Mouse (Mus musculus) layer of hippocampus, postnatal 25 days (tissue): ENCODE measurements around the gene Trak1. TPM values are rescaled to one million over a fixed set of nuclear protein-coding genes. Genes with fewer than 3 reads are reported as not detected.

Experiments
- DNase-seq, 2 experiments: peaks; one replicate each; pipeline ENCODE4 v3.0.0; 2022; ENCODE audit warnings: mixed read lengths in 2 of 2, low spot score in 1 of 2; ENCODE audit errors: extremely low spot score in 1 of 2
- total RNA-seq, 2 experiments: library from RNA; stranded (reverse); gene quantifications; 2 replicates each; pipeline ENCODE4 v1.2.3; 2021

Gene Trak1
- total RNA-seq, 2 experiments from 2014 or later = 223 to 246 TPM

DNA sequence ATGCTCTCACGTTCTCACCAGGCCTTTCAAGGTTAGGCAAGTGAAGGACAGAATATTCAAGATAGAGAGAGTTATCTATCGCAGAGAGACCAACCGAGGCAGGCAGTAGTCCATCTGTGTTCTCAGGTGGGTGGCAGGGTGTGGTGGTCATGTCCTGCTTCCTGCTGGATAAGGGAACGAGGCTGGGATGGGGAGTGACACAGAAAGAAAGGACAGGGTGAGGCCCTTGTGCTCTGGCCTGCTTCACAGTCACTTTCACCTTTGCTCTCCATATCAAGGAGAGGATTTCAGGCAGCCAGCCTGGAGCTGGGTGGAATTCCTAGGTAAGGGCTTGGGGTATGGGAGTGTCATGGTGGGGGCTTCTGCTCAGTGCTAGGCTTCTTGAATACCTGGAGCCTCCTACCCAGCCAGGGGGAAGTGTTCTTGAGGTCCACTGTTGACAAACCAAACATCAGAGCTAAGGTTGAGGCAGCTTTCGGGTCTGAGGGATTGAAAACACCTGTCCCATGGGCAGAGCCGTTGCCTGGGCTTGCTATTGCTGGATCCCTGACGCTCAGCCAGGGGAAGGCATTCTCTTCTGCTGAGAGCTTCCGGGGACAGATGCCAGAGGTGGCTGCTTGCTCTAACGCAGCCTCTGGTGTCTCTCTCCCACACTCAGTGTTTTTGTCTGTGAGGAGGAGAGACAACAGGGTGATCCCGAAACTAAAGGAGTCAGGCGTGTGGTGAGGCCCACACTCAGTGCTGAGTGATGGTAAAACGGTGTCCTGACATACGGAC is 159.6 kb downstream of the Trak1 start:
- no peak for DNase-seq

DNA sequence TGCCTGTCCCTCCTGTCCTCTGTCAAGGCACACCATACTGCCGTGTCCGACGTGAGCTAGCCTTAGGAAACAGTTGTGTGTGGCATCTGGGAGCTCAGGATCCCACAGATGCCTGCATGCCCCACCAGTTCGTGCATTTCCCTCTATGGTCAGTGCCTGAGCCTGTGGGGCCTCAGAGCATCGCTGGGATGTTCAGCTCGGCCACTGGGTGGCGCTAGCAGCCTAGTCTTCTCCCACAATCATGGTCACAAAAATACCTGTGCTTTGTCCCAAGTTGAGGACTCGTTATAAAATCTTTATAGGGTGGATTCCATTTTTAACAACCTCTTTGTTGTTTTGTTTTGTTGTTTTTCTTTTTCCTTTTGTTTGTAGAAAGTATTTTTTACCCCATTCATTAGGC is 161.2 kb downstream of the Trak1 start:
- peak in 1 of 2 experiments; percentile 61 for DNase-seq

DNA sequence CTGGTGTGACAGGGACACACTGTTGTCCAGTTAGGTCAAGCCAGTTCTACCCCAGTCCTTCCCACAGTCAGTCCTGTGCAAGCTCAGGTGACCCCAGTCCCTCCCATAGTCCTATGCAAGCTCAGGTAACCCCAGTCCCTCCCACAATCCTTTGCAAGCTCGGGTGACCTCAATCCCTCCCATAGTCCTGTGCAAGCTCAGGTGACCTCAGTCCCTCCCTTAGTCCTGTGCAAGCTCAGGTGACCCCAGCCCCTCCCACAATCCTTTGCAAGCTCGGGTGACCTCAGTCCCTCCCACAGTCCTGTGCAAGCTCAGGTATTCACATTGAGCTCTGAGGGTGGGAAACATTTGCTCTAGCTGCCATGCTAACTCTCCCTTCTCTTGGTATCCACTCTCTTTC is 162.6 kb downstream of the Trak1 start:
- DNase-seq = no peak

DNA sequence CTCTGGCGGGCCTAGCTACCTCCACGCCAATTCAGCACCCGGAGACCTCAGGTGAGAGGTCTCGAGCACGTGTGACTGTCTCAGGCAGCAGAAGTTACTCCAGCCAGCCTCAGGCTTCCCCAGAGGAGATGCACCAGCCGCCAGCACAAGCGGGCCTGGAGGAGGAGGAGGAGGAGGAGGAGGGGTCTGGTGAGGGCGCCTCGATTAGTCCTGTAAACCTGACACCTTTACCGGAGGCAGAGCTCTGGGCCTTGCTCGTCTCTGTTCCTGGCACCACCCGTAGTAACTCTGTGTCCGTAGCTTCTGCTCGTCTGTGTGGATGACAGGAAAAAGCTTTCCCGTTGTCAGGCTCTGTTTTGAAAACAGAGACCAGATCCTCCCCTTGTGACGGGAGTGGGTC is 163.2 kb downstream of the Trak1 start:
- DNase-seq = no peak

DNA sequence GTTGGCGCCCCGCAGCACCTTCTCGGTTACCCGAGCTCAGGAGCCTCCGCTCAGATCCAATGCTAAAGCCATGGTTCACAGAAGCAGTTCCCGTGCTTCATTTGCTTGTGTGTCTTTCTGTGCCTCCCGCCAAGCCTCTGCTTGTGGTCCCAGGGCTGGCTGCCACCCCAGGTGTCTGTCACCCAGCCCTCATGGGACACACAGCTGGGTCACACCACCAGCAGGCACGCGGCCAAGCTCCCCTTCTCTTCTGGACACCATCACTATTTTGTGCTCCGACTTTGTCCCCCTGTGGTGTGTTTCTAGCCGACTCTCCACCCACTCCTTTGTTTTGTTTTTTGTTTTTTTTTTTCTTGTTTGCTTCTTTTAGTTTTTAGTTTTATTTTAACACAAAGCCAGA is 170.2 kb downstream of the Trak1 start:
- DNase-seq = no peak

DNA sequence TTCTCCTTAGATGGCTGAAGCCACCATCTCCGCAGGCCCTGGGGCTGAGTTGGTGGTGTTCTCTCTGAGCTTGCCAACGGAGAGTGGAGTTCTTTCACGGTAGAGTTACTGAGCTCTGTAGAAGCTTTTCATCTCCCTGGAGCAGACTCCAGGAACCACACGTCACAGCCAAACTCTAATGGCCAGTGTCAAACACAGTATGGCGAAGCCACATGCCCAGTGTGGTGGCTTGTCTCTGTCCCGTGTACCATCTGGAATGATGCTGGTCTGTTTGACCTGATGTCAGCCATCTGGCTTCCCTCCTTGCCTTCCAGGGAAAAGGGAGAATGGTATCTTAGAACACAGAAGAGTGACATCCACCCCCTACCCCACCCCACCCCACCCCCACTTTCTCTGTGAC is 172.4 kb downstream of the Trak1 start:
- no peak for DNase-seq

DNA sequence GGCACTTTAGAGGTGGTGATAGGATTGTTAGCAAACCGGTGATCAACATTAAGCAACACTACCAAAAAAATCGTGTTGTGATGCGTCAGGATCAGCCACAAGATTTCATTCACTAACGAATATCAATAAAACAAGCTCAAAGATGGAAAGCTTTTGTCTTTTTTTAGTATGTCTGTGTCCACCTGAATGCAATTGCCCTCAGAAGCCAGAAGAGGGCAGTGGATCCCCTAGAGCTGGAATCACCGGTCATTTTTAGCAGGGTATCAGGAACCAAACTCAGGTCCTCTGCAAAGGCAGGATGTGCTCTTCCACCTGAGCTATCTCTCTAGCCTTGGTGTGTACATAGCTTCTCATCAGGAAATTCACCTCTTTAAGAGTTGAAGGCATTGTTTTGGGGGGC is 177.5 kb downstream of the Trak1 start:
- DNase-seq = no peak

DNA sequence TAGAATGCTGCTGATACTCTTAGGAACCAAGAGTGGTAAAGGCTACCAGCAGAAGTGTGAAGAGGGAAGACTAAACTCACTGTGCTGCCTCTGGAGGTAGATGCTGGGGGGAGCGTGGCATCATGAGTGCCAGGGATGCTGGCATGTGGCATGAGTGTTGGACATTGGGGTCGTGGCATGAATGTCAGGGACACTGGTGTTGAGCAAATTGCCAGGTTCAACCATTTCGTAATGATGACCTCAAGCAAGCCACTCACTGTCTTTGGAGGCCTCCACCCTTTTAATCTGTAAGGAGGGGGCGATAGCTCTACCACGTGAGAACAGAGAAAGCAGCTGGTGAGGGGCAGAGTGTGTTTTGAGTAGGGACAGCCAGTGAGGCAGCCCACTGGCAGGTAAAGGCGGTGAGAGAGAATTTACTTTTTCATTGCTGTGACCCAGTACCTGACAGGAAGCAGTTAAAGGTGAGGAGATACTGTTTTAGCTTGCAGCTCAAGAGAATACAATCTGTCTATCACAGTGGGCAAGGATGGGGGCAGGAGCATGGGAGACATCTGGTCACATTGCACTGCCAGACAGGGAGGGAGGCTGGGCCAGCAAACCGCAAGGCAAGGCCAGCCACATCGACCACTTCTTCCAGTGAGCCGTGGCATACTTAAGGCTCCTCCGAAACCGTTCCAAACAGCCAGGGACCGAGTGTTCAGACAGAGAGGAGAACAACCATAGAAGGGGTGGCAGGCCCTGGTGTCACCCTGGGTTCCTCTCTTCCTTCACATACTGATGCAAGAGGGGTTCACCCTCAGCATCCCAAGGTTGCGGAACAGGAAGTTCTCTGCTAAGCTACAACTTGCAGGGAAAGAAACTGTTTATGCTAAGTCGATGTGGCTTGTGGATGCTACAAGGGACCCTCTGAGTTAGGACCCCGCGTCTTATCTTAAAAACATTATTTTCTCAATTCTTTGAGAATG is 178.5 kb downstream of the Trak1 start:
- DNase-seq = no peak

DNA sequence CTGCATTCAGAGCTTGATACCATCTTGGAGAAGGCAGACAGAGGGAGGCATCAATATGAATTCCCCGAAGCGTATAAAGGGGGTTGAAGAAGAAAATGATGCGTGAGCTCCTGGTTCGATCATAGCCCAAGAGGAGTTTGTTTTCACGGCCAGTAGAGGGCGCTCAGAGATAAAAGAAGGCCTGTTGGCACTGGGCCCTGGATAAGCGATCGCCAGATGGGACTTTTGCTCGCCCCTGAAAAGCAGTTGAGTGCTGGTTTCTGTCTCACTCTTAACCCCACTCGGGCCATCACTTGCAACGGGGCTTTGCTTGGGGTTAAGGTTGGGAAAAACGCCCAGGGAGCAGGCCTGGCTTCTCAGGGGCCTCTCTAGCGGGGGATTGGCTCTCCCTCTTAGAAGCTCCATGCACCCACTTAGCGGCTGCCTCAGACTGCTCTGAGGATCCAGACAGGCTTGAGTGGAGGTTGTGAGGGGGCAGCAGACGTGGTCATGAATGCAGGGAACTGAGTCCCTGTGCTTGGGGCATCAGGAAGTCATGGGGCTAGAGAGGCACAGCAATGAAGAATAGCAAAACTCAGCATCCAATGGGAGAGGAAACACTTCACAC is 180.1 kb downstream of the Trak1 start:
- peak; percentile 73 to 85 for DNase-seq

DNA sequence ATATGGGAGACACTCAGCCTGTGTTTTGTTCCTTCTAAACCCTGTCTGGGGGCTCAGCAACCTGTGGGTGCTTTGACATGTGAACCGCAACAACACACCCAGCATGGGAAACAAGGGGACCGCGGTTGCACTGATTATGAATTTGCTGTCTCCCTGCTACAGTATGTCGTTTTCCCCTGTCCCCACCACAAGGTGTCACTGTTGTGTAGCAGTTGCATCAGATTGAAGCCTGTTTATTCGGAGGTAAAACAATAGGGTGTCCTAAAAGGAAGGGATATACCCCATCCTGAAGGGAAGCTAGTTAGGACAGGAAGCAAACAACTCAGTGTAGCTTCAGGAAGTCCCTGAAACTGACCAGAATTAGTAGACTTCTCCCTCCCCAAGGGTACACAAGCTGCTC is 182.2 kb downstream of the Trak1 start:
- peak in 1 of 2 experiments; percentile 67 for DNase-seq

DNA sequence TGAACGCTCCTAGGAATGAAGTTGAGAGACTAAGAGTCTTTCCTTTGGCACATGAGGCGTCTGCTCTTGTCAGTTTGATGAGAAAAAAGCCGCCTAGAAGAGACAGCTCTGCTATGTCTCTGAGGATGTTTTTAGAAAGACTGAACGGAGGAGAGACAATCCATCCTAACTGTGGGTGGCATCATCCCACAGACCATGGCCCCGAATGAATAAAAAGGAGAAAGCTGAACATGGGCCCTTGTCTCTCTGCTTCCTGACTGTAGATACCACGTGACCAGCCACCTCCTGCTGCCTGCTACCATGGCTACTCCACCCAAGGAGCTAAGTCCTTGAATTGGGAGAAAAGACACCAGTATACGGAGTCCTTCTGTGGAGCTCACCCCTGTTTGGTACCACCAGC is 189.9 kb downstream of the Trak1 start:
- DNase-seq = no peak

DNA sequence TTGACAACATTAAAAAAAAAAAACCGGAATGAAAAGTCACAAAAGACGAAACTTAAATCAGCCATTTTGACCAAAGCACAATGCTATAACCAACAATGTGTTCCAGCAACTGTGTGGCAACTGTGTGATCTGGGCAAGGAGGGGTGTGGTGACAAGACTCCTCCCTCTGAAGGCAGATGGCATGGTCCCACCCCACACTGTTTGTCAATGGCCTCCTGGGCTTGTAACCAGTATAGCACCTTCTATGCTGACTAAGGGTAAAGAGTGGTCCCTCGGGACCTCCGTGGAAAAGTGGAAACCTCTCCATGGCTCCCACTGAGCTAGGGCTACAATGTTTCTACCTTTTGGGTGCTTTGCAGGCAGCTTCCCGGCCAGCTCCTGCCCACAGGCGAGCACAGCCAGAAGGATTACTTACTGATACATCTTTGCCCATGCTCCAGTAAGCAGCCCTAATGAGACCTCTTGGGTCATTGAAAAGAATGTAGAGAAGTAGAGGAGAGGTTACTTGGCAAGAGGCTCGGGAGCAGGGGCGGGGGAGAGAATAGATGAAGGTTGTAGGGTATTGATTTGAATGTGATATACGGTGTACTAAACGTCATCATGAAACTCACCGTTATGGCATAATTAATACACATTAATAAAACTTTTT is 194.4 kb downstream of the Trak1 start:
- DNase-seq = no peak

DNA sequence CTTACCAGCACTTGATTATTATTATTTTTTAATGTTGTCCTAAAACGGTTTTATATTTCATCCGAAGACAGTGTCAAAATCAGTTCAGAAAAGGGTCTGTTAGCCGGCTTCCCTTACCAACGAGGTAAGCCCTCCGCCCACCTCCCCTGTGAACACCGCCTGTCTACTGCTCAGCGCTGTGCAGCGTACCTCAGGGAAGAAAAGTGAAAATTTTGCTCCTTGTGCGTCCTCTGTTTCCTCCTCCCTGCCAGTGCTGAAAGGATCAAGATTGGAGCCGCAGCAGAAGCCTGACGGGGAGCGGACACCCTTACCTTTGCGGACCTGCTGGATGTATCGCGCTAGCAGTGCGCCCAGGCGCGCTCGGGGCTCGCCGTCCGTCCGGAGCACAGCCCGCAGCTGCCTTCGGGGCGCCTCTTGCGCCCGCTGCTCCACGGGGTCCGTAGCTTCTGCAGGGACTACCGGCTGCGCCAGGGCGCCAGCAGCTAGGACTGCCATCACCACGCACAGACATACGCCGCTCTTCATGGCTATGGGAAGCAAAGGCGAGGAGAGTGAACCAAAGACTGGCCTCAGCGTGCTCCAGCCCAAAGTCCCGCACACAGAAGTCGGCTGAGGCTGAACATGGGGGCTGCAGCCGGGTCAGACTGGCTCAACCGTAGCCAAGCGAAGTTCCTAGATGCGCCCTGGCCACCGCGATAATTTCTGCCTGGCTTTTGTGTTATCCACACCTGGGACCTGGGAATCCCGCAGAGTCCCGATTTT is 196.9 kb downstream of the Trak1 start:
- DNase-seq = no peak

DNA sequence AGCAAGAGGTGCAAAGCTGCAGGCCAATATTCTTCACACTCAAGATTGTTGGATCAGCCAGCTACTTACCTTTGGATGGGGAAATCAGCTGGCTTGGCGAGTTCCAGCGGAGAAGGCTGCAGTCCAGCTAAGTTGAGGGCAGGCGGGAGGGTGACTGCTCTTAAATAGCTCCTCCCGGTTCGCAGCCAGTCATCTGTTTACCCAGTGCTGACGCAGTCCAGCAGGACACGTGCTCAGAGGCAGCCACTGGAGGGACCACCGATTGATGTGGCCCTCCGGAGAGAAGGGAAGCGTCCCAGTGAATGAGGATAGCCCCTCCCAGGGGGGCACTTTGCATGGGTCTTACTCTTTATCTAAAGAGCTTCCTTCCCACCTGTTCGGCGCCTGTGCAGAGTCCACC is 198.2 kb downstream of the Trak1 start, which contains the start of gene Cck:
Cck (minus strand) TSS at position 166 of the 400 bp plus-strand sequence.
- peak in 1 of 2 experiments; percentile 50 for DNase-seq

DNA sequence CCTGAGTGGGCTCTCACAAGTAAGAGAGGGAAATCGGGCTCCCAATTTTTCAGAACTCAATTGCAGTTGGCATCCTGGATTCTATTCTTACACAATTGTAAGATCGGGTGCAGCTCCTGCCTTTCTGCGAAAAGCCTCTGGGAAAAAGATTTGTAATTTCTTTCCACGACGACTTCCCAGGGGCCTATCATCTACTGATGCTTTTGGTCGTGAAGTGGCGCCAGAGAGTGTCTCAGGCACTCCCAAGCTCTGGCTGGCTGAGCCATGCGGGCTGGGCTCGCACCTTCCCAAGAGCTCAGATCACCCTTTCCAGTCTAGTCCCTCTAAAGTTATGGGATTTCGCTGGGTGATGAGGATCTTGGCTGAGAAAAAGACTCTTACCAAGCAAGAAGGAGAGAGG is 198.8 kb downstream of the Trak1 start:
- DNase-seq = no peak

DNA sequence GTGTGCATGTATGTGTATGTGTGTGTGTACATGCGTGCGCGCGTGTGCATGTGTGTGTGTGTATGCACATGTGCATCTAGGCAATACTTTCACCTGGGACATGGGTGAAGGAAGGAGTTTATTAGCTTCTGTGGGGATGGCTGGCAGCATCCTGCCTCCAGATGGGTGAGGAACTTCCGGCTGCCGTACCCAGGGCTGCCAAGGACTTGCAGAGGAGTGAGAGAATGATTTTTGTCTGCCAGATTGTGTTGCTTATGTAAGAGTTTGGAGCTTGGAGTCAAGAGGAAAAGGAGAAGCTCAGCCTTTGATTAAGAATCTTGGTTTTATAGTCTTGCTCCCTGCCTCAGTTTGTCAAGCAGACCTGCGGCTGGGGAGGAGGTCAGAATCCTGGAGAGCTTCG is 208.0 kb downstream of the Trak1 start:
- DNase-seq = peak; percentile 46 to 48

DNA sequence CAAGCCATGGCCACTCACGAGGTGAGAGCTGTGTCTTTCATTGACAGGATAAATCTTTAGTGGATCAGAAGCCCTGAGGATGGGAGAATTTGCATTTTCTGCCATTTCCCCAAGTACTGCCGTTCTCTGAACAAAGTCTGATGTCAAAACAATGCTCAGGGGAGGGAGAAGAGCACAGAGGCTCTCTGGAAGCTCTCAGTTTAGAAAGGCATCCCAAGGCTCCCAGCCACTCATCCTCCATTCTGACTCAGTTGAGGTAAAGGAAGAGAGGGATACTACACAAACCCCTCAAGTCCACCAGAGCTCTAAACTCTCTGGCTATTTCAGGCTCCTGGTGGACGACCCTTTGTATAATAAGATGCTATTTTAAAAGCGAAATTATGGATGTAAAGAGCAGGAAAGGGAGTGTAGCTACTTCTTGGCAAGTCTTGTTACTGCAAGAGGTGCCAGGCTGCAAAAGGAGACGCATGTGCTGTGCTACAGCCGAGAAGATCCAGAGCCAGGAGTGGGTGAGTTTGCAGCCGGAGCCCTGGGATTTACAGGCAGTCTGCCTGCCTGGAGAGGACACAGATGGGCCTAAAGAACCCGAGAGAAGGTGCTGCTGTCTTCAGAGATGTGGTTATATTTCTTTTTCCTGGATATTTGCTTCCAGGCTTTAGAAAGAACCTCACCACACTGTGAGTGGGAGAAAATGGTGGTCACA is 209.3 kb downstream of the Trak1 start:
- no peak for DNase-seq

DNA sequence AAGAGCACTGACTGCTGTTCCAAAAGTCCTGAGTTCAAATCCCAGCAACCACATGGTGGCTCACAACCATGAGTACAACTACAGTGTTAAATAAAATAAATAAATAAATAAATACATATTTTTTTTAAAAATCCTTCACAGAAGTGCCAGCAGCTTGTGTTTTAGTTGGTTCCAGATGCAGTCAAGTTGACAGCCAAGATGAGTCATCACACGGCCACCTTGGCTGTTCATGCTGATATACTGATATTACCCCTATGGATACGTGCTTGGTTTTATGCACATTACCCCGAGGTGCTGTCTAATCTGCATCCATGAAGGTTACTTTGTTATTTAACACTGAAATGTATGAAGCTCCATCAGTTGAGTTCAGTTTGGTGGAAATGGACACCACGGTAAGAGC is 214.6 kb downstream of the Trak1 start:
- DNase-seq = no peak

DNA sequence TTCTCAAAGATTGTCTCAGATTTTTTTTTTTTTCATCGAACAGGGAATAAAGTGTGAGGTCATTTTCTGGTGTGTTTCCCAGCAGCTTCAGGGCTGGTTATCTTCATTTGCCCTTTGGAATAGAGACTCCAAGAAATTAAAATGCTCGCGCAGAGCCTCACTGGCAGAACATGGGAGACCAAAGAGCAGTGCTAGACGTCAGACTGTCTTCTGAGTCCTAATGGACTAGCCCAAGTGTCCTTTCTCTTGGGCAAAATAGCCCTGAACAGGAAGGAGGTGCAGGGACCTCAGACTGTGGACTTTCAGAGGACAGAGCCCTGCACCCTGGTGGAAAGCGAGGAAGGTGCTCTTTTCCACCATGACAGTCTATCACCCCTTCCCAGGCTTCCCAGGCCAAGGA is 217.2 kb downstream of the Trak1 start:
- no peak for DNase-seq
